Mouse (Mus musculus): ENCODE results near the gene Slc28a3. TPM values are rescaled to one million over a fixed set of nuclear protein-coding genes. Genes with fewer than 3 reads are reported as not detected.
A peak's percentile ranks its signal among the peaks of the same experiment; 100 is the strongest.

The Slc28a3 gene
- polyA plus RNA-seq, 1 experiment from 2014 or later: not detected

- 74% methylated on average over 12 of the region's 12 CpGs for WGBS
- Histone ChIP-seq H3K4me2 (no peak overlapping the region), H3K36me3 (no peaks in the 10 kb centered on the region), H3K27me3 (no peaks in the 10 kb centered on the region), H3K9ac (no peak overlapping the region), H3K9me3 (replicated peaks) (no peaks in the 10 kb centered on the region), H3K4me1 (no peaks in the 10 kb centered on the region), H3K27ac (no peak overlapping the region), H3K4me3 (replicated peaks) (no peak overlapping the region)
- ATAC-seq (replicated peaks; ENCODE audit: low FRiP score): no peak
These were observed 52.5 kb downstream of the Slc28a3 start for GRCm38 (mm10) chr13:58558216-58558615.

GRCm38 (mm10) chr13:58556018-58556417 lies 54.7 kb downstream of the Slc28a3 start:
- H3K27ac ChIP-seq: no peak overlapping the region
- no peak overlapping the region for H3K9ac ChIP-seq
- WGBS: 79% methylated on average over 1 of the region's 1 CpGs
- no peaks in the 10 kb centered on the region for H3K36me3 ChIP-seq
- no peaks in the 10 kb centered on the region for H3K27me3 ChIP-seq
- no peak overlapping the region for H3K4me3 ChIP-seq (replicated peaks)
- no peak for ATAC-seq (replicated peaks; ENCODE audit: low FRiP score)
- H3K4me1 ChIP-seq: no peaks in the 10 kb centered on the region
- no peak overlapping the region for H3K4me2 ChIP-seq
- H3K9me3 ChIP-seq (replicated peaks): no peaks in the 10 kb centered on the region

GRCm38 (mm10) chr13:58555561-58555960 lies 55.1 kb downstream of the Slc28a3 start:
- no peak overlapping the region for H3K4me3 ChIP-seq (replicated peaks)
- no peak overlapping the region for H3K27ac ChIP-seq
- 33% methylated on average over 5 of the region's 5 CpGs for WGBS
- no peaks in the 10 kb centered on the region for H3K27me3 ChIP-seq
- no peaks in the 10 kb centered on the region for H3K4me1 ChIP-seq
- no peaks in the 10 kb centered on the region for H3K9me3 ChIP-seq (replicated peaks)
- H3K4me2 ChIP-seq: no peak overlapping the region
- ATAC-seq (replicated peaks; ENCODE audit: low FRiP score): no peak
- H3K9ac ChIP-seq: no peak overlapping the region
- H3K36me3 ChIP-seq: no peaks in the 10 kb centered on the region

- Histone ChIP-seq H3K27me3 (no peaks in the 10 kb centered on the region), H3K4me3 (replicated peaks) (no peak overlapping the region), H3K36me3 (no peaks in the 10 kb centered on the region), H3K27ac (no peak overlapping the region), H3K4me1 (no peaks in the 10 kb centered on the region), H3K4me2 (no peak overlapping the region), H3K9me3 (replicated peaks) (no peaks in the 10 kb centered on the region), H3K9ac (no peak overlapping the region)
- no peak for ATAC-seq (replicated peaks; ENCODE audit: low FRiP score)
- 80% methylated on average over 4 of the region's 4 CpGs for WGBS
These were observed 58.8 kb downstream of the Slc28a3 start for GRCm38 (mm10) chr13:58551924-58552323.

- Histone ChIP-seq H3K27ac (no peak overlapping the region), H3K9ac (no peak overlapping the region), H3K4me2 (no peak overlapping the region), H3K4me3 (replicated peaks) (no peak overlapping the region), H3K4me1 (no peaks in the 10 kb centered on the region), H3K9me3 (replicated peaks) (no peaks in the 10 kb centered on the region), H3K36me3 (no peaks in the 10 kb centered on the region), H3K27me3 (no peaks in the 10 kb centered on the region)
- WGBS: 47% methylated on average over 7 of the region's 7 CpGs
- ATAC-seq (replicated peaks; ENCODE audit: low FRiP score): no peak
These were observed 63.1 kb downstream of the Slc28a3 start for GRCm38 (mm10) chr13:58547570-58547969.

GRCm38 (mm10) chr13:58543688-58544408 lies 66.8 kb downstream of the Slc28a3 start:
- Histone ChIP-seq H3K4me2 (no peak overlapping the region), H3K27me3 (no peaks in the 10 kb centered on the region), H3K4me1 (no peaks in the 10 kb centered on the region), H3K9me3 (replicated peaks) (no peaks in the 10 kb centered on the region), H3K4me3 (replicated peaks) (no peak overlapping the region), H3K9ac (no peak overlapping the region), H3K27ac (no peak overlapping the region), H3K36me3 (no peaks in the 10 kb centered on the region)
- 43% methylated on average over 12 of the region's 12 CpGs for WGBS
- ATAC-seq (replicated peaks; ENCODE audit: low FRiP score): no peak; the same call in 1 of the 2 replicates

- Histone ChIP-seq H3K4me2 (no peak overlapping the region), H3K9ac (no peak overlapping the region), H3K4me3 (replicated peaks) (no peak overlapping the region), H3K27ac (no peak overlapping the region), H3K4me1 (no peaks in the 10 kb centered on the region), H3K9me3 (replicated peaks) (no peaks in the 10 kb centered on the region), H3K36me3 (no peaks in the 10 kb centered on the region), H3K27me3 (no peaks in the 10 kb centered on the region)
- WGBS: 43% methylated on average over 7 of the region's 7 CpGs
- peak; percentile 81; the same call in 1 of the 2 replicates for ATAC-seq (replicated peaks; ENCODE audit: low FRiP score)
These were observed 67.6 kb downstream of the Slc28a3 start for GRCm38 (mm10) chr13:58543066-58543465.

- no peak for ATAC-seq (replicated peaks; ENCODE audit: low FRiP score)
- Histone ChIP-seq H3K36me3 (no peaks in the 10 kb centered on the region), H3K4me1 (no peaks in the 10 kb centered on the region), H3K9ac (no peak overlapping the region), H3K4me2 (no peak overlapping the region), H3K27me3 (no peaks in the 10 kb centered on the region), H3K27ac (no peak overlapping the region), H3K4me3 (replicated peaks) (no peak overlapping the region), H3K9me3 (replicated peaks) (no peaks in the 10 kb centered on the region)
- 91% methylated on average over 10 of the region's 10 CpGs for WGBS
These were observed 68.1 kb downstream of the Slc28a3 start for GRCm38 (mm10) chr13:58542601-58543041.

GRCm38 (mm10) chr13:58542167-58542566 lies 68.5 kb downstream of the Slc28a3 start:
- no peaks in the 10 kb centered on the region for H3K36me3 ChIP-seq
- no peaks in the 10 kb centered on the region for H3K27me3 ChIP-seq
- ATAC-seq (replicated peaks; ENCODE audit: low FRiP score): no peak
- no peak overlapping the region for H3K9ac ChIP-seq
- H3K9me3 ChIP-seq (replicated peaks): no peaks in the 10 kb centered on the region
- no peak overlapping the region for H3K4me2 ChIP-seq
- no peaks in the 10 kb centered on the region for H3K4me1 ChIP-seq
- 71% methylated on average over 8 of the region's 8 CpGs for WGBS
- no peak overlapping the region for H3K4me3 ChIP-seq (replicated peaks)
- H3K27ac ChIP-seq: no peak overlapping the region

- H3K4me1 ChIP-seq: no peaks in the 10 kb centered on the region
- no peak overlapping the region for H3K4me3 ChIP-seq (replicated peaks)
- no peaks in the 10 kb centered on the region for H3K9me3 ChIP-seq (replicated peaks)
- H3K27ac ChIP-seq: no peak overlapping the region
- no peaks in the 10 kb centered on the region for H3K27me3 ChIP-seq
- no peak overlapping the region for H3K4me2 ChIP-seq
- no peak overlapping the region for H3K9ac ChIP-seq
- no peaks in the 10 kb centered on the region for H3K36me3 ChIP-seq
- WGBS: 78% methylated on average over 4 of the region's 4 CpGs
- no peak for ATAC-seq (replicated peaks; ENCODE audit: low FRiP score)
These were observed 69.1 kb downstream of the Slc28a3 start for GRCm38 (mm10) chr13:58541620-58542019.

- Histone ChIP-seq H3K4me3 (replicated peaks) (no peak overlapping the region), H3K27me3 (no peaks in the 10 kb centered on the region), H3K27ac (no peak overlapping the region), H3K4me1 (no peaks in the 10 kb centered on the region), H3K9ac (no peak overlapping the region), H3K9me3 (replicated peaks) (no peaks in the 10 kb centered on the region), H3K36me3 (no peaks in the 10 kb centered on the region), H3K4me2 (no peak overlapping the region)
- no peak for ATAC-seq (replicated peaks; ENCODE audit: low FRiP score)
- WGBS: 75% methylated on average over 7 of the region's 7 CpGs
These were observed 71.7 kb downstream of the Slc28a3 start for GRCm38 (mm10) chr13:58538966-58539365.

GRCm38 (mm10) chr13:58538366-58538765 lies 72.3 kb downstream of the Slc28a3 start:
- Histone ChIP-seq H3K4me3 (replicated peaks) (no peak overlapping the region), H3K36me3 (no peaks in the 10 kb centered on the region), H3K27me3 (no peaks in the 10 kb centered on the region), H3K4me1 (no peaks in the 10 kb centered on the region), H3K27ac (no peak overlapping the region), H3K9ac (no peak overlapping the region), H3K4me2 (no peak overlapping the region), H3K9me3 (replicated peaks) (no peaks in the 10 kb centered on the region)
- no peak for ATAC-seq (replicated peaks; ENCODE audit: low FRiP score)
- 59% methylated on average over 4 of the region's 4 CpGs for WGBS

- Histone ChIP-seq H3K4me2 (no peak overlapping the region), H3K36me3 (no peaks in the 10 kb centered on the region), H3K4me3 (replicated peaks) (no peak overlapping the region), H3K27ac (no peak overlapping the region), H3K27me3 (no peaks in the 10 kb centered on the region), H3K9ac (no peak overlapping the region), H3K9me3 (replicated peaks) (no peaks in the 10 kb centered on the region), H3K4me1 (no peaks in the 10 kb centered on the region)
- ATAC-seq (replicated peaks; ENCODE audit: low FRiP score): no peak
- WGBS: 71% methylated on average over 6 of the region's 6 CpGs
These were observed 72.8 kb downstream of the Slc28a3 start for GRCm38 (mm10) chr13:58537916-58538233.

Measured in kidney, embryonic 15.5 days (tissue).